Mouse (Mus musculus) forebrain, embryonic 13.5 days (tissue): ENCODE results near the gene Ppp4r1. TPM values are rescaled to one million over a fixed set of nuclear protein-coding genes. Genes with fewer than 3 reads are reported as not detected.

Experiments
- ATAC-seq: fragments of 200-750 bp; cut with Nextera tagmentation; 2 replicates; pipeline ENCODE4 v1.8.0; 2017
- H3K27ac ChIP-seq: fragments of 300-500 bp; sonication (generic); 2 replicates; pipeline ENCODE4 v1.5.1; 2015; ENCODE audit warnings: inconsistent platforms, mild to moderate bottlenecking, moderate library complexity
- H3K27me3 ChIP-seq: fragments of 300-500 bp; sonication (generic); 2 replicates; pipeline ENCODE4 v1.6.1; 2015; ENCODE audit warnings: mild to moderate bottlenecking, inconsistent platforms
- H3K36me3 ChIP-seq: fragments of 300-500 bp; sonication (generic); 2 replicates; pipeline ENCODE4 v1.6.1; 2015; ENCODE audit warnings: mild to moderate bottlenecking, inconsistent platforms; ENCODE audit not compliant: poor library complexity, severe bottlenecking
- H3K4me1 ChIP-seq: fragments of 300-500 bp; sonication (generic); 2 replicates; pipeline ENCODE4 v1.6.1; 2015; ENCODE audit warnings: inconsistent platforms
- H3K4me2 ChIP-seq: fragments of 300-500 bp; sonication (generic); 2 replicates; pipeline ENCODE4 v1.6.1; 2015; ENCODE audit warnings: inconsistent platforms, mild to moderate bottlenecking, moderate library complexity
- H3K4me3 ChIP-seq: fragments of 300-500 bp; sonication (generic); 2 replicates; pipeline ENCODE4 v1.5.1; 2015; ENCODE audit warnings: mild to moderate bottlenecking, inconsistent platforms
- H3K9ac ChIP-seq: fragments of 300-500 bp; sonication (generic); 2 replicates; pipeline ENCODE4 v1.6.1; 2015; ENCODE audit warnings: mild to moderate bottlenecking, inconsistent platforms
- H3K9me3 ChIP-seq: fragments of 300-500 bp; sonication (generic); replicated peaks from 2 replicates; pipeline ENCODE4 v1.6.1; 2016; ENCODE audit warnings: inconsistent platforms
- WGBS: fragments of 180-500 bp; shearing (Covaris S2); methylation state at CpG from one replicate; pipeline ENCODE4 v1.1.7; 2015; 5-methylcytosine and 5-hydroxymethylcytosine counted together
- polyA plus RNA-seq: library from polyadenylated mRNA; unstranded; fragments of >200 nt; fragmentation: Nextera tagmentation; extraction: Ambion mirVana; gene quantifications from 2 replicates; pipeline ENCODE4 v1.2.1, GENCODE M21; 2015

Ppp4r1 gene
- polyA plus RNA-seq, 1 experiment from 2014 or later, result 46.5 TPM

DNA sequence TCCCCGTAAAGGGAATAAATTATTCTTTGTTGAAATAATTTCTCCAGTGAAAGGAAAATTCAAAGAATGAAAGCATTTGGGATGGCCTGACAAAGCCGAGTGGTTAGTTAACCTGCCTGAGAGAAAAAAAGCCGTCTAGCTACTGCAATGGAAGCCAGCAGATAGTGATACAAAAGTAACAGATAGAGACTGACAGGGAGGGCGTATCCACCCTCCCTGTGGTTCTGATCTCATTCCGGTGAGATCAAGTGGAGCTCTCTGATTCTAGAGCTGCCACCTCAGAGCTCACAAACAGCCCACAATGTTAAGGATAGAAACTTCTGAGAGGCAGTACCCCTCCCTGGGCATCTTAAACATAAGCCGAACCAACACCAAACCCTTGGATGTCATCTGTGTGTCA, 33.4 kb upstream of the Ppp4r1 start:
- peaks cover 22% of the 10 kb centered on the region for H3K36me3 ChIP-seq
- no peak overlapping the region for H3K27ac ChIP-seq
- H3K4me1 ChIP-seq, result peaks cover 10% of the 10 kb centered on the region; the same call in 1 of the 2 replicates
- H3K9me3 ChIP-seq, result 0 out of 2 replicates have a peak, but pooled peaks cover 7% of the 10 kb centered on the region
- ATAC-seq, result no peak
- H3K4me3 ChIP-seq, result no peak overlapping the region
- H3K9ac ChIP-seq, result no peak overlapping the region
- H3K4me2 ChIP-seq, result no peak overlapping the region
- no peaks in the 10 kb centered on the region for H3K27me3 ChIP-seq
- WGBS, result 77% methylated on average over 6 of the region's 6 CpGs

DNA sequence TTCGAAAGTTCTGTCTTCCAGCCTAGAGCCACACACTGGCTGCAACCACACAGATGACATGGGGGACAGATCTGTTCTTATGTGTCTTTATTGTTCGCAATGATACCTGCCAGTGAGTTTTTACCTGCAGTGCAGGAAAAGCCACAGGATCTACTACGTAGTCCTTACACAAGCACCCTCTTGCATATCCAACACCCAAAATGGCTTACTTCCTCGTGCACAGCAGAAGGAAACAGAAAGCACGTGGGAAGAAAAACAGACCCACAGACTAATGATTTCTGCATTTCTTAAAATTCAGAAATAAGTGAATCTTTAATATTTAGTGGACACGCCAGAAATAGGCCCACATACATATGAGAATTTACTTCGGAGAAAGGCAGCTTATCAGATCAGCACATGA, 32.6 kb upstream of the Ppp4r1 start:
- Histone ChIP-seq H3K36me3 (peaks cover 24% of the 10 kb centered on the region), H3K4me1 (peaks cover 8% of the 10 kb centered on the region; the same call in 1 of the 2 replicates), H3K9me3 (0 out of 2 replicates have a peak, but pooled peaks cover 11% of the 10 kb centered on the region), H3K4me2 (no peak overlapping the region), H3K27me3 (no peaks in the 10 kb centered on the region), H3K4me3 (no peak overlapping the region), H3K27ac (no peak overlapping the region), H3K9ac (no peak overlapping the region)
- no peak for ATAC-seq
- WGBS, result 95% methylated on average over 7 of the region's 7 CpGs

DNA sequence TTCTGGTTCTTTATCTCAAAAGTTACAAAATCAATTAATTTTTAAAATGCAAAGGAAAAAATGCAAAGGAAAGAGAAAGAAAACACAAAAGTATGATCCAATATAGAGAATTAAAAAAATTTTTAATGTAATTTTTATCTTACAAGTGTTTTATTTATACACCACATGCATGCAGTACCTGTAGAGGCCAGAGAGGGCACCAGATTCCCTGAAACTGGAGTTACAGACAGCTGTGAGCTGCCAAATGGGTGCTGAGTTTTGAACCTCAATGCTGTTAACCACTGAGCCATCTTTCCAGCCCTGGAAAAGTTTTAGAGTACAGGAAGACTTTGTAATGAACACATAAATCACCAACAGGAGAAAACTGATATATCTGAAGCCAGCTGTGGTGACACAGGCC, 32.1 kb upstream of the Ppp4r1 start:
- ATAC-seq, result no peak
- H3K4me2 ChIP-seq, result no peak overlapping the region
- H3K9me3 ChIP-seq, result 0 out of 2 replicates have a peak, but pooled peaks cover 11% of the 10 kb centered on the region
- peaks cover 23% of the 10 kb centered on the region for H3K36me3 ChIP-seq
- H3K9ac ChIP-seq, result no peak overlapping the region
- H3K27ac ChIP-seq, result no peak overlapping the region
- H3K4me3 ChIP-seq, result no peak overlapping the region
- H3K27me3 ChIP-seq, result no peaks in the 10 kb centered on the region
- H3K4me1 ChIP-seq, result peaks cover 8% of the 10 kb centered on the region; the same call in 1 of the 2 replicates

DNA sequence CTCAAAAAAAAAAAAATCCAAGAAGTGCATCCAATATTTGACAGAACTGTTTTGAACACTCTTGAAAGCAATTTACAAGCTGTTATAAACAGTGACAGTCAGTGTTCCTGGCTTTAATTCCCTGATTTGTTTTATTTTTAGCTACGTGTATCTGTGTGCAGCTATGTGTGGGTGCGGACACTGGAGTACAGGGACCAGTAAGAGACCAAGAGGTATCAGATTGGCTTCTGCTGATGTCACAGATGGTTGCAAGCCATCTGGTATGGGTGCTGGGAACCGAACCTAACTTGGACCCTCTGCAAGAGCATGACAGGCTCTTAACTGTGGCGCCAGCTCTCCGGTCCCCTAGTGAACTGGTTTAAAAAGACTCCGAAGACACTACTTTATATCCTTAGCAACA, 29.2 kb upstream of the Ppp4r1 start:
- no peak for ATAC-seq
- H3K4me2 ChIP-seq, result no peak overlapping the region
- no peaks in the 10 kb centered on the region for H3K27me3 ChIP-seq
- peaks cover 24% of the 10 kb centered on the region for H3K36me3 ChIP-seq
- H3K9ac ChIP-seq, result no peak overlapping the region
- no peak overlapping the region for H3K4me3 ChIP-seq
- no peak overlapping the region for H3K27ac ChIP-seq
- H3K9me3 ChIP-seq, result 0 out of 2 replicates have a peak, but pooled peaks cover 11% of the 10 kb centered on the region
- WGBS, result 97% methylated on average over 6 of the region's 6 CpGs
- peaks cover 3% of the 10 kb centered on the region; the same call in 1 of the 2 replicates for H3K4me1 ChIP-seq

DNA sequence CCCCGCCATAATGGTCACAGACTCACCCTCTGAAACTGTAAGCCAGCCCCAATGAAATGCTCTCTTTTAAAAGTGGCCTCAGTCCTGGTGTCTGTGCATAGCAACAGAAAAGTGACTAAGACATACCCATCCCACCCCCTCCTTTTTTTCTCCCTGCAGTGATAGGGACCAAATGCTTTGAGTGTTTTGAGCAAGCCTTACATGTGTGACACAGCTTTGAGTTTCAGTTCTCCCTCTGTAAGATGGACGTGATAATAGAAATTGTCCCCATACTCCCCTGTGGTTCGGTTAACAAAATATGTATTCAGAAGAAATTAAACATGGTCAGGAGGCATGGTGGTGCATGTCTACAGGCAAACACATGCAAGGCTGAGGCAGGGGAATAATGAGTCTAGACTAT, 26.5 kb upstream of the Ppp4r1 start:
- ATAC-seq, result no peak
- H3K27me3 ChIP-seq, result no peaks in the 10 kb centered on the region
- no peak overlapping the region for H3K4me3 ChIP-seq
- no peak overlapping the region for H3K4me2 ChIP-seq
- no peak overlapping the region for H3K27ac ChIP-seq
- 93% methylated on average over 3 of the region's 3 CpGs for WGBS
- 0 out of 2 replicates have a peak, but pooled peaks cover 15% of the 10 kb centered on the region for H3K9me3 ChIP-seq
- H3K9ac ChIP-seq, result no peak overlapping the region
- peaks cover 39% of the 10 kb centered on the region for H3K36me3 ChIP-seq
- peaks cover 3% of the 10 kb centered on the region; the same call in 1 of the 2 replicates for H3K4me1 ChIP-seq

DNA sequence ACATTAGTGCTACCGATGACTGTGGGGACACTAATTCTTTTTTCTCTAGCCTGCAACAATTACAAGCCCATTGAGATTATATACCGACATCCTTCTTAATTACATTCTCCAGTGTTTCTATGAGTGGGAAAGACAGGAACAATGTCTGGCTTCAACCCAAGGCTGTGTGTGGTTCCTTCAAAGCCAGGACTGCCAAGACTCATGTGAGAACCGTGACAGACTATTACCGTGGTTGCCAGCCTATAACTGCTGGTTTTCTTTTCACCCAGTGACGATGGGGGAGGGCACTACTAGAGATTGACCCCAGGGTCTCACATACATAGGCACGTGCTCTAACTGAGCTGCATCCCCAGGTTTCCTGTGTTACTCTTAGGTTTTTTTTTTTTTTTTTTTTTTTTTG, 25.2 kb upstream of the Ppp4r1 start:
- peaks cover 3% of the 10 kb centered on the region; the same call in 1 of the 2 replicates for H3K4me1 ChIP-seq
- no peak overlapping the region for H3K9ac ChIP-seq
- 0 out of 2 replicates have a peak, but pooled peaks cover 15% of the 10 kb centered on the region for H3K9me3 ChIP-seq
- H3K27ac ChIP-seq, result no peak overlapping the region
- H3K4me2 ChIP-seq, result no peak overlapping the region
- H3K36me3 ChIP-seq, result peaks cover 39% of the 10 kb centered on the region
- WGBS, result 73% methylated on average over 6 of the region's 6 CpGs
- no peaks in the 10 kb centered on the region for H3K27me3 ChIP-seq
- H3K4me3 ChIP-seq, result no peak overlapping the region
- 0 out of 2 replicates have a peak, but pooled peaks have one; percentile 55 for ATAC-seq

DNA sequence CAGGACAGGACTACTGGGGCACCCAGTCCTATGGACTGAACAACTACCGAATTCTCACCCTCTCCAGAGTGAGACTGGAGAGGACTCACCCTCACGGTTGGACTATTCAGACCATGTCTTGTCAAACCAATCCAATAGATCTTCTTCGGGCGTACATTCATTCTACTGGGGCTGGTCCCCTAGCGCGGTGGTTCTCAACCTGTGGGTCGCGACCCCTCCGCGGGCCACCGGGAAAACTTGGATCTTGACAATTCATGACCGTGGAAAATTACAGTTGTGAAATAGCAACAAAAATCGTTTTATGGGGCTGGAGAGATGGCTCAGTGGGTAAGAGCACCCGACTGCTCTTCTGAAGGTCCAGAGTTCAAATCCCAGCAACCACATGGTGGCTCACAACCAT, 19.2 kb upstream of the Ppp4r1 start:
- WGBS, result 96% methylated on average over 14 of the region's 14 CpGs
- no peak overlapping the region for H3K9ac ChIP-seq
- ATAC-seq, result no peak
- H3K9me3 ChIP-seq, result 0 out of 2 replicates have a peak, but pooled peaks cover 4% of the 10 kb centered on the region
- no peaks in the 10 kb centered on the region for H3K27me3 ChIP-seq
- peaks cover 18% of the 10 kb centered on the region for H3K36me3 ChIP-seq
- no peak overlapping the region for H3K4me3 ChIP-seq
- no peak overlapping the region for H3K27ac ChIP-seq
- peaks cover 1% of the 10 kb centered on the region for H3K4me1 ChIP-seq
- H3K4me2 ChIP-seq, result no peak overlapping the region

DNA sequence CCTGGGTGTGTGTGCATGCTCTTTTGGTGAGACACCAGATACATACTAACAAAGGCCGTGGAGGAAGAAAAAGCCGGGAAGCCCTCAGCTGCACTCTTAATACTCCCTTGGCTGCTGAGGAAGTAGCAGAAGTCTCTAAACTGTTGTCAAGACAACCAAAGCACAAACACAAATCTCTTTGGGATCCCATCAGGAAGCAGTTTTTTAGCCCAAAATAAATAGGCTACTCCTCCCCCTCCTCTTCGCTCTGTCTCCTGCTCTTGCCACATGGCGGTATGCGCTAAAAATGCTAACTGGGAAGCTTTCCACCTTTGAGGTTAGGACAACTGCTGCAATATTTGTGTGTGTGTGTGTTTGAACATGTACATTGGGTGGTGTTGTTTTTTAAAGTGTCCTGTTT, 13.9 kb upstream of the Ppp4r1 start:
- Histone ChIP-seq H3K36me3 (no peaks in the 10 kb centered on the region), H3K4me2 (no peak overlapping the region), H3K4me3 (no peak overlapping the region), H3K4me1 (peaks cover 44% of the 10 kb centered on the region), H3K27ac (peak overlapping the region; percentile 6; the same call in 1 of the 2 replicates), H3K9ac (no peak overlapping the region), H3K9me3 (no peaks in the 10 kb centered on the region), H3K27me3 (0 out of 2 replicates have a peak, but pooled peaks cover 4% of the 10 kb centered on the region)
- WGBS, result 65% methylated on average over 5 of the region's 5 CpGs
- ATAC-seq, result 0 out of 2 replicates have a peak, but pooled peaks have one; percentile 8

DNA sequence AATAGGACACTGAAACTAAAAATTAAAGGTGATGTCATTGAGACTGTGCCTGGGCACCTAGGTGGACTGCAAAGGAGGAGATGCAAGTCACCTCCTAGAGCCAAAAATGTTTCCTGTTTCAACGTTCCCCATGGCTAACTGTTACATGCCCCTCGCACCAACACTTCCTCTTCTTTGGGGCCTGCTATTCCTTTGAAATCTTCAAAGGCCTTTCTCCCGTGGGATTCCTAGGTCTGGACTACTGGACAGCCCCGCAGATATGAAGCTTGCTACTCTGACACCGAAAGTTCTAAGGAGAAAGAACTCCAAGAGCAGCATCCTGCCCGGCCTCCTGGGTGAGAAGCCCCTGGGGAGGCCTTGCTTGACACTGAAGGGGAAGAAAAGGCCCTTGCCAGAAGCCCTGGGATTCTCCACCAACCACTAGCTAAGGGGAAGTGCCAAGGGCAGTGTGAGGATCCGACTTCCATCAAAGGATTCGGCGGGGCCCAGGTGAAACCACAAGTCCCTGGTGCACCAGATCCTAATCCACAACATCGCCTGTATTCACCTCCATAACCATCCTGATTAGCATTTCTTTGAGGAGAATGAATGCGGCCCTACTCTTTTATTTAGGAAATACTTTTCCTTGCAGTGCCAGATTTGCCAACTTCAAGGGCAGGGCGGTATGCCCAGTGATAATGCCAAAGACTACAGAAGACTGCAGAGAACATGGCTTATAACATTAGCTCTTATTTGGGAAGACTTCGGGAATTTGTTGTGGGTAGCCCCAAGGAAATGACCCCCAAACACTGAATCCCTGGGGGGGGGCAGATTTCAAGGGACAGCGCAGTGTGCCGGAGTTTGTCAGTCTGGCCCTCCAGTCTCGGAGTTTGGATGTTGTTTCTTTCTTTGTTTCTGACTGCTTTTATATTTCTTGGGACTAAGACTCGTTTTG, 11.1 kb upstream of the Ppp4r1 start:
- Histone ChIP-seq H3K27me3 (peaks cover 11% of the 10 kb centered on the region; the same call in 1 of the 2 replicates), H3K9ac (peak overlapping the region; percentile 89), H3K4me2 (peak overlapping the region; percentile 81), H3K27ac (no peak overlapping the region), H3K4me1 (peaks cover 44% of the 10 kb centered on the region), H3K4me3 (peak overlapping the region; percentile 74), H3K36me3 (no peaks in the 10 kb centered on the region), H3K9me3 (no peaks in the 10 kb centered on the region)
- WGBS, result 17% methylated on average over 17 of the region's 17 CpGs
- no peak for ATAC-seq

DNA sequence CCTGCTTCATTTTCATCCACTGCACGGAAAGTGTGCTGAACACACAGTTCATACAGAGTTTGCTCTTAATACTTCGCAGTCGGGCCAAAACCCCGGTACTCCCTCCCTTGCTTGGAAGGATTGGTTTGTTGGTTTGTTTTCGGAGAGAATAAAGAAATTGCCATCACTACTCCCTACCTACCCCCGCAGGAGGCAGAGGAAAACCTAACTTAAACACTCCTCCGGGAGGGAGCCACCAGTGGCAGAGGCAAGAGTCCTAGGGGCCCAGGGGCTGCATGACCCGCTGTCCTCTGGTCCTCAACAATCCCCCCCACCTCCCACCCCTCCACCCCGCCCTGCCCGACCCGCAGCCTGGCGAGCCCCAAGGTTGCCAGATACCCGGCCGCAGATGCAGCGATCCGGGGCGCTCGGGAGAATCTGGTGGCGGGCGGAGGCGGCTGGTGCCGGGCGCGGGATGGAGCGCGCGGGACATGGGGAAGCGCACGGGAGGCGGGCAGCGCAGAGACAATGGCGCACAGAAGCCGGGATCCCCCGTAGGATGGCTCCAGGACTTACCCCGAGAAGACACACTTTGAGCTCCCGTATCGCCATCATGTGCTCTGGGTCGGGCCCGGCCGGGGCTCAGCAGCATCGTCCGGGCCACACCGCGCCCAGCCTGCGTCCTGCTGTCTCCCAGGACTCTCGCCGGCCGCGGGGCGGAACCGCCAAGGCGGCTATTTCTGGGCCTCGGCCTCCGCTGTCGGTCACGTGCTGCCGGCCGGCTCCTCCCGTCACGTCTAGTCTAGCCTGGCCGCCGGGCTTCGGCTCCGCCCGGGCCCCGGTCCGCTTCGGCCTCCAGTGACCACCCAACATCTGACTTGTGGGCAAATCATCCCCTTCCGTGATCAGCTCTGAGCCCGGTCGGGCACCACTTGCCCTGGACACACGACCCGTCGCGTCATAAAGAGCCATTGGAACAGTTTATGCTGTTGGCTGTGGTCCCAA, 10.1 kb upstream of the Ppp4r1 start, which contains the start of gene Rab31:
TSS of gene Rab31 (minus strand) at position 802 of the 984 bp plus-strand sequence.
- no peaks in the 10 kb centered on the region for H3K9me3 ChIP-seq
- H3K9ac ChIP-seq, result peak within 1 kb of the TSS; percentile 89
- under 1% methylated on average over 69 of the region's 75 CpGs for WGBS
- H3K27ac ChIP-seq, result peak within 1 kb of the TSS; percentile 40; the same call in 1 of the 2 replicates
- H3K4me1 ChIP-seq, result peaks cover 44% of the 10 kb centered on the region
- H3K4me3 ChIP-seq, result peak within 1 kb of the TSS; percentile 74
- H3K36me3 ChIP-seq, result no peaks in the 10 kb centered on the region
- ATAC-seq, result peak; percentile 83
- H3K27me3 ChIP-seq, result peaks cover 11% of the 10 kb centered on the region; the same call in 1 of the 2 replicates
- H3K4me2 ChIP-seq, result peak within 1 kb of the TSS; percentile 81

DNA sequence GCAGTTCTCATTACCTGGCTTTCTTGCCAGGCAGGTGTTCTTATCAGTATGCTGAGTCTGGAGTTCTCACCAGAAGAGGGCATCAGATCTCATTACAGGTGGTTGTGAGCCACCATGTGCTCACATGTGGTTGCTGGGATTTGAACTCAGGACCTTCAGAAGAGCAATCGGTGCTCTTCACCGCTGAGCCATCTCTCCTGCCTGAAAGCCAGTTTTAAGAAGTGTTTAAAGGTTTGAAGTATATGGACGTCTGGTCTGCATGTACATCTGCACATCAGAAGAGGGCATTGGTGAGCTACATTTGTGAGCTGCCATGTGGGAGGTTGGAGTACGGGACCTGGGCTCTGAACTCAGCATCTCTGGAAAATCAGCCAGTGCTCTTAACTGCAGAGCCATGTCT, 8.8 kb upstream of the Ppp4r1 start:
- no peak for ATAC-seq
- WGBS, result 69% methylated on average over 4 of the region's 4 CpGs
- Histone ChIP-seq H3K9ac (no peak overlapping the region), H3K27me3 (peaks cover 11% of the 10 kb centered on the region; the same call in 1 of the 2 replicates), H3K4me3 (no peak overlapping the region), H3K9me3 (no peaks in the 10 kb centered on the region), H3K36me3 (no peaks in the 10 kb centered on the region), H3K27ac (no peak overlapping the region), H3K4me1 (peaks cover 39% of the 10 kb centered on the region), H3K4me2 (no peak overlapping the region)
